13 mouse cellular contexts compared by ENCODE assay signal in genomic region chr12:110112051-110112722, GRCm38 (mm10).
A peak's percentile ranks its signal among the peaks of the same experiment; 100 is the strongest.
DNase-seq lines count a peak whose midpoint lies in the region; ATAC-seq and TF ChIP-seq lines count a peak whose summit lies in the region.
"Had no signal": no experiment of that assay in that cellular context is flagged by ENCODE, and none has a peak within 500 bp of the region (broad histone marks: within the 10 kb centered on the region; RNA-seq: fewer than 3 reads in every experiment).

No protein-coding gene starts in this region.

- peak; percentile 14 for DNase-seq in kidney, adult 2 months
- DNase-seq in kidney, adult 18-20 months: no peak
- DNase-seq in heart, adult 8-10 months (ENCODE audit: low spot score): peak; percentile 21
- DNase-seq in kidney, postnatal 0 days (ENCODE audit: low spot score): peak; percentile 60
- DNase-seq in lung, postnatal 4 days: peak; percentile 20 to 65
- DNase-seq in thymus, postnatal 14 days: no peak
- no peak for DNase-seq in layer of hippocampus, adult 18-20 months (ENCODE audit: low spot score in 2 of 2)

- H3K9ac ChIP-seq in kidney, postnatal 0 days (ENCODE audit: low read depth, low read length): no peak overlapping the region

- H3K27me3 ChIP-seq in kidney, adult 2 months (replicated peaks; ENCODE audit: control insufficient read depth, insufficient read depth, low read length): no peaks in the 10 kb centered on the region
- H3K27me3 ChIP-seq in kidney, postnatal 0 days (ENCODE audit: insufficient read depth, low read length): no peaks in the 10 kb centered on the region
- H3K27me3 ChIP-seq: CH12.LX had no signal

- no peaks in the 10 kb centered on the region for H3K9me3 ChIP-seq in kidney, postnatal 0 days (replicated peaks; ENCODE audit: low read length)
- H3K9me3 ChIP-seq: limb, embryonic 10.5 days had no signal

- H3K36me3 ChIP-seq in kidney, adult 2 months (ENCODE audit: control insufficient read depth, insufficient read depth, low read length): no peaks in the 10 kb centered on the region
- no peaks in the 10 kb centered on the region for H3K36me3 ChIP-seq in kidney, postnatal 0 days (ENCODE audit: insufficient read depth, low read length)
- H3K36me3 ChIP-seq: limb, embryonic 10.5 days had no signal

- TF ChIP-seq CTCF in kidney, adult 2 months (conservative IDR thresholded peaks at IDR 0.05; ENCODE audit: insufficient read depth, insufficient read length, low read depth, low read length): no peak
- no peak for TF ChIP-seq CTCF in kidney, postnatal 0 days (IDR thresholded peaks at IDR 0.05; ENCODE audit: low read depth)

- no peak overlapping the region for H3K4me2 ChIP-seq in kidney, postnatal 0 days (ENCODE audit: low read length)

- H3K4me1 ChIP-seq in kidney, adult 2 months (ENCODE audit: control insufficient read depth, insufficient read depth, low read length): no peaks in the 10 kb centered on the region
- H3K4me1 ChIP-seq in kidney, postnatal 0 days (replicated peaks; ENCODE audit: insufficient read depth, low read length): no peaks in the 10 kb centered on the region
- H3K4me1 ChIP-seq: limb, embryonic 10.5 days had no signal

- H3K4me3 ChIP-seq in kidney, adult 2 months (ENCODE audit: insufficient read depth, low read depth, low read length): no peak overlapping the region
- no peak overlapping the region for H3K4me3 ChIP-seq in kidney, postnatal 0 days (replicated peaks; ENCODE audit: low read depth, low read length)
- H3K4me3 ChIP-seq: limb, embryonic 10.5 days had no signal

- WGBS in kidney, adult 2 months: 56% methylated on average over 11 of the region's 11 CpGs
- 47% methylated on average over 11 of the region's 11 CpGs for WGBS in kidney, postnatal 0 days

- no peak for ATAC-seq in kidney, postnatal 0 days (replicated peaks; ENCODE audit: low FRiP score, low read depth)
- ATAC-seq in erythroblast, adult 5-6 weeks (replicated peaks; ENCODE audit: low FRiP score, poor library complexity, severe bottlenecking): no peak
- ATAC-seq: forebrain, embryonic 14.5 days; inflammation-experienced regulatory T-cells, adult 6 months had no signal

- H3K27ac ChIP-seq in kidney, adult 2 months (ENCODE audit: insufficient read depth, low read depth, low read length): no peak overlapping the region
- no peak overlapping the region for H3K27ac ChIP-seq in kidney, postnatal 0 days
- H3K27ac ChIP-seq: limb, embryonic 10.5 days; macrophage had no signal

- no peak for TF ChIP-seq POLR2A in kidney, adult 2 months (IDR thresholded peaks at IDR 0.05; ENCODE audit: low read depth, low read length)

Comparison
In these comparisons a context has a peak if more than half of its experiments do, and no peak if none do; other contexts are left out.
1. DNase-seq: peak in kidney, adult 2 months (single experiment), heart, adult 8-10 months (single experiment), kidney, postnatal 0 days (single experiment) and lung, postnatal 4 days (2 of 2); none in kidney, adult 18-20 months (single experiment), thymus, postnatal 14 days (single experiment) and layer of hippocampus, adult 18-20 months (0 of 2).